ENCODE assay signal across 8 mouse cellular contexts in the genomic region with DNA sequence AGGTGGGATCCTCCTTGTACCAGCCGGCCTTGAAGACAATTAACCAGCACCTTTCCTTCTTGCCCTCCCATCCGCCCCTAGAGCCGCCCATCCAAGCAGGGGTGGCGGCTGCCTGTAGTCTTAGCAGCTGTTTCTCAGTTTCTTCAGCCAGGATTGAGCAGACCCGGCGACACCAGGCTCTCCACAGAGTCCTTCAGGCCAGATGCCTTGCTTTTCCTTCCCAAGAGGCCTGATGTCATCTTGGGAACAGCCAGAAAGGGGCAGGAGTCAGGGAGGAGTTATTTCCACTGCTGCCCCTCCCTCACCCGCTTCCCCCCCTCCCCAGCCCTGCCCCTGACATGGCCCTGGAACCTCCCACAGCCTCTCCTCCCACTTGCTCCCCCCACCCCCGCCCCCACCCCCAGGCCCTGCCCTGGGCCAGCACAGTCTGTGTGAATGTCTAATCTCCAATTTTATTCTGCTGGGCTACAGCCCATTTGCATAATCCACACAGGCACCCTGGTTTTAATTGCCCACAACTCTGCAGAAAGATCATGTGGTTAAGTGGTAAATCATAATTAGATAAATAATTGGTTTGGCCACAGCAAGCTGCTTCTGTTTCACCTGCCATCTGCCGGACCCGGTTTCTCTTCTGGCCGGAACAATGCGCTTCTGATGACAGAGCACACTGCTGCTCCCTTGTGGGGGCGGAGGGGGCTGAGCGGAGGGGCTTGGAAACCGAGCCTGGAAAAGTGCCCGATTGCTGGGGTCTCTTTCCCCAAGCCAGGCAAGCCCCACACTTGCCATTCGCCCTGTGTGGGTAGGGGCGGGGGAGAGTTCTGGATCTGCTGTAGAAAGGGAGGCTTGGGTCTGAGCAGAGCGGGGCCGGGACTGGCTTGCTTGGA.
DNase-seq lines count a peak whose midpoint lies in the region; ATAC-seq lines count a peak whose summit lies in the region.

No protein-coding gene starts in this region.

- peaks cover 85% of the 10 kb centered on the region for H3K4me1 ChIP-seq in kidney, embryonic 15.5 days
- H3K4me1 ChIP-seq in heart, embryonic 11.5 days (ENCODE audit: control insufficient read depth, insufficient read depth, low read length) = peaks cover 79% of the 10 kb centered on the region
- H3K4me1 ChIP-seq in limb, embryonic 13.5 days = peaks cover 80% of the 10 kb centered on the region
- H3K4me1 ChIP-seq in neural tube, embryonic 14.5 days (ENCODE audit: control insufficient read depth, insufficient read depth, low read length) = peaks cover 72% of the 10 kb centered on the region

- H3K9me3 ChIP-seq in kidney, embryonic 15.5 days (replicated peaks) = no peaks in the 10 kb centered on the region
- H3K9me3 ChIP-seq in heart, embryonic 11.5 days (replicated peaks; ENCODE audit: control insufficient read depth, low read length) = no peaks in the 10 kb centered on the region
- no peaks in the 10 kb centered on the region for H3K9me3 ChIP-seq in limb, embryonic 13.5 days
- H3K9me3 ChIP-seq in neural tube, embryonic 14.5 days (ENCODE audit: control insufficient read depth, low read length) = no peaks in the 10 kb centered on the region

- 0 out of 2 replicates have a peak, but pooled peaks cover 12% of the 10 kb centered on the region for H3K27me3 ChIP-seq in kidney, embryonic 15.5 days
- H3K27me3 ChIP-seq in heart, embryonic 11.5 days (ENCODE audit: control insufficient read depth, insufficient read depth, low read length) = no peaks in the 10 kb centered on the region
- peaks cover 7% of the 10 kb centered on the region for H3K27me3 ChIP-seq in limb, embryonic 13.5 days
- no peaks in the 10 kb centered on the region for H3K27me3 ChIP-seq in neural tube, embryonic 14.5 days (ENCODE audit: control insufficient read depth, insufficient read depth, low read length)

- H3K4me2 ChIP-seq in kidney, embryonic 15.5 days = peak overlapping the region; percentile 23
- H3K4me2 ChIP-seq in heart, embryonic 11.5 days = peak overlapping the region; percentile 14; the same call in 1 of the 2 replicates
- peak overlapping the region; percentile 19; the same call in 1 of the 2 replicates for H3K4me2 ChIP-seq in limb, embryonic 13.5 days (replicated peaks)
- H3K4me2 ChIP-seq in neural tube, embryonic 14.5 days (ENCODE audit: low read depth, low read length) = peak overlapping the region; percentile 17; the same call in 1 of the 2 replicates

- H3K27ac ChIP-seq in kidney, embryonic 15.5 days = peak overlapping the region; percentile 54; the same call in 1 of the 2 replicates
- 0 out of 2 replicates have a peak overlapping the region, but pooled peaks have one; percentile 29 for H3K27ac ChIP-seq in heart, embryonic 11.5 days (ENCODE audit: low read depth, low read length)
- no peak overlapping the region for H3K27ac ChIP-seq in limb, embryonic 13.5 days
- H3K27ac ChIP-seq in neural tube, embryonic 14.5 days (ENCODE audit: low read depth, low read length) = peak overlapping the region; percentile 75

- 18% methylated on average over 20 of the region's 20 CpGs for WGBS in kidney, embryonic 15.5 days
- 22% methylated on average over 20 of the region's 20 CpGs for whole genome bisulfite sequencing in heart, embryonic 11.5 days (ENCODE audit: insufficient replicate concordance)
- 17% methylated on average over 20 of the region's 20 CpGs for WGBS in limb, embryonic 13.5 days
- WGBS in neural tube, embryonic 14.5 days = 7% methylated on average over 19 of the region's 20 CpGs

- no peak for DNase-seq in kidney, postnatal 14 days
- peak; percentile 80 for DNase-seq in cerebellum, adult 8-10 months
- DNase-seq in spleen, postnatal 4 days (ENCODE audit: low spot score in 2 of 2) = no peak
- DNase-seq in adrenal gland, postnatal 25 days = no peak

- no peaks in the 10 kb centered on the region for H3K36me3 ChIP-seq in kidney, embryonic 15.5 days
- H3K36me3 ChIP-seq in heart, embryonic 11.5 days (ENCODE audit: control insufficient read depth, insufficient read depth, low read length) = no peaks in the 10 kb centered on the region
- no peaks in the 10 kb centered on the region for H3K36me3 ChIP-seq in limb, embryonic 13.5 days
- H3K36me3 ChIP-seq in neural tube, embryonic 14.5 days (ENCODE audit: control insufficient read depth, insufficient read depth, low read length) = no peaks in the 10 kb centered on the region

- no peak overlapping the region for H3K4me3 ChIP-seq in kidney, embryonic 15.5 days (replicated peaks)
- H3K4me3 ChIP-seq in heart, embryonic 11.5 days (ENCODE audit: low read depth, low read length) = no peak overlapping the region
- no peak overlapping the region for H3K4me3 ChIP-seq in limb, embryonic 13.5 days
- no peak overlapping the region for H3K4me3 ChIP-seq in neural tube, embryonic 14.5 days (ENCODE audit: low read depth, low read length)

- H3K9ac ChIP-seq in kidney, embryonic 15.5 days = 0 out of 2 replicates have a peak overlapping the region, but pooled peaks have one; percentile 11
- peak overlapping the region; percentile 49; the same call in 1 of the 2 replicates for H3K9ac ChIP-seq in heart, embryonic 11.5 days (ENCODE audit: low read depth, low read length)
- 0 out of 2 replicates have a peak overlapping the region, but pooled peaks have one; percentile 25 for H3K9ac ChIP-seq in limb, embryonic 13.5 days
- 0 out of 2 replicates have a peak overlapping the region, but pooled peaks have one; percentile 22 for H3K9ac ChIP-seq in neural tube, embryonic 14.5 days (replicated peaks; ENCODE audit: low read depth, low read length)

- ATAC-seq in kidney, embryonic 15.5 days (replicated peaks; ENCODE audit: low FRiP score) = no peak
- ATAC-seq in heart, embryonic 11.5 days (replicated peaks; ENCODE audit: insufficient number of reproducible peaks, low FRiP score, low TSS enrichment) = 0 out of 2 replicates have a peak, but pooled peaks have one; percentile 3
- no peak for ATAC-seq in limb, embryonic 13.5 days (ENCODE audit: low FRiP score, low read depth)
- peak; percentile 68 for ATAC-seq in neural tube, embryonic 14.5 days (ENCODE audit: low read depth)

Comparison
In these comparisons a context has a peak if more than half of its experiments do, and no peak if none do; other contexts are left out.
1. ATAC-seq: peak in heart, embryonic 11.5 days (single experiment) and neural tube, embryonic 14.5 days (single experiment); none in kidney, embryonic 15.5 days (single experiment) and limb, embryonic 13.5 days (single experiment).
2. Peak in every context shown above with its lines, with median percentiles within 50 percentile points of each other: H3K4me2 ChIP-seq and H3K9ac ChIP-seq.